Mouse (Mus musculus): ENCODE data around the gene Snrpg.
A peak's percentile ranks its signal among the peaks of the same experiment; 100 is the strongest.
"Not testable (repeated sequence)": the region's sequence is repeated elsewhere in the genome, so short reads cannot be mapped to it uniquely, and the experiment has no call there.

Snrpg gene

DNA sequence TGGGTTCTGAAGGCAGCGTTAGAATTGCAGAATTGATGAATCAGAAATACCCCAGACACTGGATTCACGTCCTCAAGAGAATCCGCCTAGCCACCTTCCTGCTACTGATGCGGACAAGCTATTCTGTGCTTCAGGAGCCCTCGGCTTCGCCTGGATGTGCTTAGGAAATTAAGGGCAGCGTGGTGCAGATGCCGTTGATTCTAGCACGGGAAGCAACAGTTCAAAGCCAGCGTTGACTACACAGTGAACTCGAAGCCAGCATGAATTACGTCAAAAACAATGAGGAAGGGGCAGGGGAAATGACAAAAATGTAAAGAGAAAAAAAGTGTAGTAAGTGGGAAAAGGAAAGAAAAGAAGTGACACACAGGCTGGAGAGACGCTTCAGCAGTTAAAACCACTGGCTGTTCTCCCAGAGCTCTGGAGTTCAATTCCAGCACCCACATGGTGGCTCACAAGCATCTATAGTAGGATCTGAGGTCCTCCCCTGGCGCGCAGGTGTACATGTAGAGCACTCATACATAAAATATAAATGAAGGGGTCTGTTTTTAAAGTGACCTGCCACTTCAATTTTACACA lies at the start of gene Snrpg:
Snrpg (plus strand) TSS at position 541 of the 576 bp plus-strand sequence.
- no peak for DNase-seq (ENCODE audit: low read depth)

DNA sequence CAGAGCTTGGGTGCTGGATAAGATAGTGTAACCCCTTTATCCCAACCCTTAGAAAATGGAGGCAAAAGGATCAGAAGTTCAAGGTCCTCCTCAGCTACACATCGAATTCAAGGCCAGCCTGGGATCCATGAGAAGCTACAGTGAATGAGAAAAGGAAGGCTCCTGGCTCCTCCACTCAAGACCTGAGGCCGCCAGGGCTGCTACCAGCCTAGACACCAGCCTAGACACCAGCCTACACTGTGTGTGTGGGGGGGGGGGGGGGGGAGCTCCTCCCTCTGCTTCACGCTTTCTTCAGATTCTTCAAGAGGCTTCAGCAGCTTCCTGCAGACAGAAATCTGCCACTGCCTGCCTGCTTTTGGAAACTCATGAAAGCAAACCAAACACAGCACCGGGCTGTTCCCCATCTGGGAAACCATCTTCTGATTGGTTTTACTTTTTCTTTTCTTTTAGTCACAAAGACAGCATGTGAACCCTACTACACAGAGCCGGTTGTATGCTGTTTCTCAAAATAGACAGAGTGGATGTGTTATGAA lies 49.0 kb upstream of the Snrpg start:
- no peak for DNase-seq (ENCODE audit: low read depth)

- DNase-seq (ENCODE audit: low read depth), result no peak
Observed at GRCm38 (mm10) chr6:86322991-86323390, 48.1 kb upstream of the Snrpg start.

DNA sequence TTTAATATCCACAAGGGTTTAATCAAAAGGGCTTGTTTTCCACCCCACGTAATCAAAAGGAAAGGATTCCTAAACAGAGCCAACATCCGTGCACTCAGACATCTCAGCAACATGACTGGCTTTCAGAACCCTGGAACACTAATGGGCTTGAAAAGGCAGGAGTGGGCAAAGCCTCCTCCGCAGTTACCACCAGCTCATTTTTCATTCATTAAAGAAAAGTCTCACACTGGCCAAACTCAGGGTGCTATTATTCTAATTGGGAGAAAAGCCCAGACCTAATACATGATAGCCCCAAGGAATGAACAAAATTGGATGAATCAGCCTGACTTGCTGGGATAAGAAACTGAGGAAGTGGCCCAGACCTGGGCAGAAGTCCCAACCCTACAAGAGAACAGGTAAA lies 46.7 kb upstream of the Snrpg start:
- peak; percentile 52 for DNase-seq (ENCODE audit: low read depth)

DNA sequence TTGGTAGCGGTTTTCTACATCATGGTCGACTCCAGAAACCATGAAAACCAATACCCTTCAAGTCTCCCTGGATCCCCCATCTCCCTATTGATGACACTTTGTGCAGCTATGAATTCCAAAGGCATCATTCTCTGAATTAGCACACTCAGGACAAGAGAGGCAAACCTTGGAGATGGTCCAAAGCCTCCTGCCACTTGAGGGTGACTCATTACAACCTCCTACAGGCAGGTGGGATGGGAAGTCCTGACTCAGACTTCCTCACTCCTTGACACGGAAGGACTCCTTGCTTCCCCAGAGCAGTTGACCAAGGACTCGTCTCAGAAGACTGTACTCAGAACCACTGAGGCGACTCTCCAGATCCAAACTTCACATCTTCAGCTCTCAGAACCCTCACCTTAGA lies 45.5 kb upstream of the Snrpg start:
- DNase-seq (ENCODE audit: low read depth), result no peak

DNA sequence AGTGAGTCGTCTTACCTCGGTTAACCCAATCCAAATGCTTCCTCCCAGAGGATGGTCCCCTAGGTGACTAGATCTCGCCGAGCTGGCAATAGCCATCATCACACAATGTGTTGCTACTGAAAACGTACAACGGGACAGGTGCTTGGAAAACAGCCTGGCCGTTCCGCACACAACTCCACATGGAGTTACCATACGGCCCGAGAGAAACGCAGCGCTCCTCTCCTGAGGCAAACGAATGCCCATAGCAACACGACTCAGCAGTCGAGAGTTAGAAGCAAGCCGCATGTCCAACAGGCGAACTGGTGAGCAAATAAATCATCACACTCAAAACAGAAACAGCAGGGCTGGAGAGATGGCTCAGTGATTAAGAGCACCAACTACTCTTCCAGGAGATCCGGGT lies 44.2 kb upstream of the Snrpg start:
- DNase-seq (ENCODE audit: low read depth), result no peak

GRCm38 (mm10) chr6:86328369-86328768 lies 42.7 kb upstream of the Snrpg start:
- DNase-seq (ENCODE audit: low read depth), result no peak

- DNase-seq (ENCODE audit: low read depth), result no peak
Observed at GRCm38 (mm10) chr6:86329943-86330342, 41.2 kb upstream of the Snrpg start.

- no peak for DNase-seq (ENCODE audit: low read depth)
Observed at GRCm38 (mm10) chr6:86335121-86335849, 35.8 kb upstream of the Snrpg start.

DNA sequence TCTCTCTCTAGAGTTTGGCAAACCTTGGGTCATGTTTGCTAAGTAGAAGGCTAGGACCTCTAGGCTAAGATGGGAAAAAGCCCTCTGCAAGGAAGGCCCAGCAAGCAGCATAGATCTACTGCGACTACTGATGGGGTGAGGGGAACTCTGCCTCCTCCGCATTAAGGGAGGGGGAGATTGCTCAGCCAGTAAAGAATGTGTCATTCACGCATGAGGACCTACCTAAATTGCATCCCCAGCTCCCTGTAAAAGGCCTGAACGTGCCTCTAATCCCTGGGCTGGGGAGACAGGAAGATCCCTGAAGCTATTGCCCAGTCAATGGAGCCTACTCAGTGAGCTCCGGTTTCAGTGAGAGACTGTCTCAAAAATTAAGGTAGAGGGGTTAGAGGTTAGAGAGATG lies 35.2 kb upstream of the Snrpg start:
- DNase-seq (ENCODE audit: low read depth), result no peak

- DNase-seq (ENCODE audit: low read depth), result not testable (repeated sequence)
Observed at GRCm38 (mm10) chr6:86336340-86336739, 34.8 kb upstream of the Snrpg start.

DNA sequence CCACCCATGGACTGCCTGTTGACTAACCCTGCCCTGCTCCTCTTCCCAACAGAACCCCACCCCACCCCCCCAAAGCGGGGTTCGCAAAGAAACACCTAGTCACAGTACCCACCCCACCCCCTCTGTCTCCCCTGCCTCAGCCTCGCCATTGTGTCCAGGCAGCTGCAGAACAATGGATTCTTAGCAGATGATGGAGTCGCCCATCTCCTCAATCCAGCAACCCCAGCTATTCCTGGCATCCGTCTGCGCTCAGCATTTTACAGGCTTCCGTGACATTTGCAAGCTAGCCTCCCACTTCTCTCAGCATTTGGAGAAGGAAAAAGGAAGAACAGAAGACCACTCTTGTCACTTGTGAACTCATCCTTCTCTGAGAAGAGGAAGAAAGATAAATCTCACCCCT lies 27.4 kb upstream of the Snrpg start:
- DNase-seq (ENCODE audit: low read depth), result no peak

DNA sequence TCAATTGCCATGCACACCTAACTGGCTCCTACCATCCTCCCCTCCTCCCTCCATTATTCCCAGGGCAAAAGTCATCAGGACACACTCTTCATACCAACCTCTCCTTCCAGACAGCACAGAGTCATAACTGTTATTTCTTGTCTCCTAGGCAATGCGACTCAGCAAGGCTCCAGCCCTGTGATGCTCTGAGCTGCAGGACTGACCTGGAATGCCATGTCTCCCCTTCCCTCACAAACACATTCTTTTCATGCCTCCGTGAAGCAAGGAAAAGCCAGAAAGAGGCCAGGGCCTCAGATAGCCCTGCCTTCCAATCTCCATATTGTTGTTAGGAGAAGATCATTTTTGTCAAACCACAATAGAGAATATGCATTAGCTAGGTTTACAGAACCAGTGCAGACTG lies 25.0 kb upstream of the Snrpg start:
- no peak for DNase-seq (ENCODE audit: low read depth)

DNA sequence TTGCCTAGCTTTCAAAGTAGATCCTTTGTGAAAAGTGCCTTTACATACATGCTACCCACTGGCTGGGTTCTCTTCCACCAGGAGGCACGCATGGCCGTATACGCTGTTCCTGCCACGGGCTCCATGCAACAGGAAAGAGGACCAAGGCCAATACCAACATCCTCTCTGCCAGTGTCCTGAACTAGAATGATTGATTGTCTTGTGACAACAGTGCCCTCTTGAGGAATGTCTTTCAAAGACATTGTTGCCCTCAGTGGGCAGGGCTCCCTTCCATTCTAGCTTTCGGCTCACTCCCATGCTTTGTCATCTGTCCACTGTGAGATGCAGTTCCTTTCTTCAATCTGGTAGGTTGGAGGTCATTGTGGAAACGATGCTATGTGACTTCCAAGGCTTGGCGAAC lies 21.8 kb upstream of the Snrpg start:
- no peak for DNase-seq (ENCODE audit: low read depth)

DNA sequence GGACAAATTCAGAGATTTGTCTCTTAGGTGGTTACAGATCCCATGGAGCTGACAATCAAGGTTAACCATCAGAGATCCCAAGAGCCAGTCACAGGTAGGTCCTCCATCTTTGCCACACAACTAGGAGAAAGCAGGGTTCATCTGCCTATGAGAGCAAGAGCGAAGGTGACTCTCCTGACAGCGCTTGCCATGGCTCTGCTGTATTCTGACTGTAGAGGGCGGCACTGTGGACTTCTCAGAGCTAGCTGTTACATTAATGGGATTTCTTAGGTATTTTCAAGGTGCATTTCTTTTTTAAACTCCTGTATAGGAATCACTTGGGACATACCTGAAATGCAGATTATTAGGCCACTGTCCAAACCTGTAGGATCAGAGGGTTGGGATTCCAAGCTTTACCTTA lies 16.2 kb upstream of the Snrpg start:
- no peak for DNase-seq (ENCODE audit: low read depth)

DNA sequence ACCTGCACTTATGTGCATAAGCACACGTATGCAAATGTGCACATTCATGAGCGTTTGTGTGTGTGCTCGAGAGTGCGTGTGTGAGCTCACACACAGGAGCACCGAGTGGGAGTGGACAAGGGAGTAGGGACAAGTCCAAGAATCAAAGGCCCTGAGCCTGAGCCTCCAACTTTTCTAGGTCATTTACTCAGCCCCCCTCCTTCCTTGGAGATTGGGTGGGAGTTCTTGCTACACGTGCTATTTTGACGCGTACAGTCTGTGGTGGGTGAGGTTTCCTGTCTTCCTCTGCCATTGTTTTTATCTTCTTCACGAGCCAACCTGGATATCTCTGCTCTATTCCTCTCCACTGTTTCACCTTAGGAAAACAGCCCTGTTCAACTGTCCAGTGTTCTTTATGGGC lies 14.1 kb upstream of the Snrpg start:
- no peak for DNase-seq (ENCODE audit: low read depth)

GRCm38 (mm10) chr6:86360691-86361090 lies 10.4 kb upstream of the Snrpg start:
- DNase-seq (ENCODE audit: low read depth), result no peak

- no peak for DNase-seq (ENCODE audit: low read depth)
Observed at GRCm38 (mm10) chr6:86361373-86361772, 9.7 kb upstream of the Snrpg start.

GRCm38 (mm10) chr6:86364442-86365141 lies 6.5 kb upstream of the Snrpg start:
- DNase-seq (ENCODE audit: low read depth), result no peak

DNA sequence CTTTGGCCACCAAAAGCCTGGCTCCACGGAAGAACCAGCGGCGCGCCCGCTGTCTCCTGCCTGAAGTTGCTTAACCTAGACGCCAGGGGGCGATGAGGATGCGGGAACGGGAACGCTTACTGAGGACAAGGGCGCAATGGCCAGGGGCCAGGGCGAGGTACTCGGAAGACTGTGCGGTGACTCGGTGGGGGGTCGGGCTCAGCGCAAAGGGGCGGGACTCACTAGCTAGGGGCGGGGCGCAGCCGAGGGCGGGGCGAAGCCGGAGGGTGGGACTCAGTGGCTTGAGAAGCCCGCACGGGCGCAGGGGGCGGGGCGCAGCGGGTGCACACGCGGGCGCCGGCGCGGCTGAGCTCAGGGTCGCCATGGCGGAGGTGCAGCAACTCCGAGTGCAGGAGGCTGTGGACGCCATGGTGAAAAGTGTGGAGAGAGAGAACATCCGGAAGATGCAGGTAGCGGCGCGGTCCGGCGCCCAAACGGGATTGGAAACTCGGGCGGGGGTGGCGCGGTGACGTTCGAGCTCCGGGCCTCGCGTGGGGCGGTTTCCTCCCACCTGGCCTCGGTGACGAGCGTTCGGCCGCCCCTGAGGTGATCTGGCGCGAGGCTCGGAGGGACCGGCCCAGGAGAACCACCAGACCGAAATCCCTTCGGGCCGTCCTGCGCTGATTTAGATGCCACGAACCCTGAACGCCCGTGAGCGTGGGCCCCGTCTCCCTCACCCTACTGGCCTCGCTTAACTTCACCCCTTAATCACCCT lies 5.6 kb upstream of the Snrpg start, which contains the start of gene Fam136a:
Fam136a (plus strand) TSS at position 276 of the 754 bp plus-strand sequence.
- DNase-seq (ENCODE audit: low read depth), result peak; percentile 96

DNA sequence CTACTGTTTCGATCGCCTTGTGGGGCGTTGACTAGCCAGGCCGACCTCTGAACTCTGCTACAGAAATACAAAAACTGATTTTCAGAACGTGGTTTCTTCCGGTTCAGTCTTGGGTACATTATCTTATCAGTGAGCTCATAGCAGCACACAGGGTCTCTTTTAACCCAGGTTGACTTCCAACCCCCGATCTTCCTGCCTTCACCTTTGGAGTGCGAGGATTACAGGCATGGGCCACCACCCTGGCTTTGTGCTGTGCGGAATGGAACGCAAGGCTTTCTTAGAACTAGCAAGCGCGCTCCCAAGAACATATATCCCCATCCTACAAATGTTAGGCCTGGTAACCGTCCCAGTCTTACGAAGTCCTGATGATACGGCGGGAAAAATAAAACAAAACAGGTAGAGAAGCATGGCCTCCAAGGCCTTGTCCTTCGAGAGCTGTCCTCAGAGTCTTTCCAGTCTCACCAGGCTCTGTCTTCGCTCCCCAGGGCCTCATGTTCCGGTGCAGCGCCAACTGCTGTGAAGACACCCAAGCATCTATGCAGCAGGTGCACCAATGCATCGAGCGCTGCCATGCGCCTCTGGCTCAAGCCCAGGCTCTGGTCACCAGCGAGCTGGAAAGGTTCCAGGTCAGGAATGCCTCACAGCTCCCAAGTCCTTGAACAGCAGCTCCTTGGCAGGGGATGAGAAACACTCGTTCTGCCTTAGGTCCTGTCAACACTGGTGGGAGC lies 4.8 kb upstream of the Snrpg start:
- no peak for DNase-seq (ENCODE audit: low read depth)

- no peak for DNase-seq (ENCODE audit: low read depth)
Observed at GRCm38 (mm10) chr6:86366853-86367249, 4.3 kb upstream of the Snrpg start.
